Mouse (Mus musculus) intestine, postnatal 0 days (tissue): Measurements from ENCODE around the gene Aim2. TPM values are rescaled to one million over a fixed set of nuclear protein-coding genes. Genes with fewer than 3 reads are reported as not detected.

ENCODE experiments used
- ATAC-seq: fragments of 200-750 bp; cut with Nextera tagmentation; 2 replicates; pipeline ENCODE4 v1.8.0; 2017; ENCODE audit warnings: mild to moderate bottlenecking, moderate TSS enrichment, moderate library complexity
- H3K27ac ChIP-seq: fragments of 300-500 bp; sonication (generic); 2 replicates; pipeline ENCODE4 v1.5.1; 2014; ENCODE audit warnings: mild to moderate bottlenecking, low read depth, low read length, moderate library complexity
- H3K27me3 ChIP-seq: fragments of 300-500 bp; sonication (generic); replicated peaks from 2 replicates; pipeline ENCODE4 v1.6.1; 2014; ENCODE audit warnings: low read length, mixed read lengths; ENCODE audit not compliant: control insufficient read depth, insufficient read depth
- H3K36me3 ChIP-seq: fragments of 300-500 bp; sonication (generic); 2 replicates; pipeline ENCODE4 v1.6.1; 2014; ENCODE audit warnings: mild to moderate bottlenecking, moderate library complexity; ENCODE audit not compliant: control insufficient read depth, insufficient read depth
- H3K4me1 ChIP-seq: fragments of 300-500 bp; sonication (generic); replicated peaks from 2 replicates; pipeline ENCODE4 v1.6.1; 2014; ENCODE audit warnings: antibody characterized with exemption, low read length, mixed read lengths; ENCODE audit not compliant: control insufficient read depth, insufficient read depth
- H3K4me2 ChIP-seq: fragments of 300-500 bp; sonication (generic); replicated peaks from 2 replicates; pipeline ENCODE4 v1.6.1; 2014; ENCODE audit warnings: low read depth, mild to moderate bottlenecking, moderate library complexity
- H3K4me3 ChIP-seq: fragments of 300-500 bp; sonication (generic); 2 replicates; pipeline ENCODE4 v1.5.1; 2014; ENCODE audit warnings: low read depth, low read length
- H3K9ac ChIP-seq: fragments of 300-500 bp; sonication (generic); 2 replicates; pipeline ENCODE4 v1.6.1; 2014; ENCODE audit warnings: mild to moderate bottlenecking, low read depth, low read length
- H3K9me3 ChIP-seq: fragments of 300-500 bp; sonication (generic); 2 replicates; pipeline ENCODE4 v1.6.1; 2016; ENCODE audit warnings: mixed run types; ENCODE audit not compliant: control insufficient read depth
- CTCF ChIP-seq: sonication (generic); IDR thresholded peaks from 2 replicates; pipeline ENCODE4 v1.5.1; 2016; ENCODE audit warnings: low read depth, mild to moderate bottlenecking, control low read depth, antibody characterized with exemption, moderate library complexity
- WGBS: fragments of 180-500 bp; shearing (Covaris S2); extraction: QIAGEN DNeasy Blood & Tissue Kit; methylation state at CpG from one replicate; pipeline ENCODE4 v1.1.7; 2014; 5-methylcytosine and 5-hydroxymethylcytosine counted together
- polyA plus RNA-seq: library from polyadenylated mRNA; unstranded; fragments of >200 nt; fragmentation: Nextera tagmentation; extraction: Ambion mirVana; gene quantifications from 2 replicates; pipeline ENCODE4 v1.2.1, GENCODE M21; 2015

Gene Aim2
- polyA plus RNA-seq, 1 experiment from 2014 or later, result 3.1 TPM

DNA sequence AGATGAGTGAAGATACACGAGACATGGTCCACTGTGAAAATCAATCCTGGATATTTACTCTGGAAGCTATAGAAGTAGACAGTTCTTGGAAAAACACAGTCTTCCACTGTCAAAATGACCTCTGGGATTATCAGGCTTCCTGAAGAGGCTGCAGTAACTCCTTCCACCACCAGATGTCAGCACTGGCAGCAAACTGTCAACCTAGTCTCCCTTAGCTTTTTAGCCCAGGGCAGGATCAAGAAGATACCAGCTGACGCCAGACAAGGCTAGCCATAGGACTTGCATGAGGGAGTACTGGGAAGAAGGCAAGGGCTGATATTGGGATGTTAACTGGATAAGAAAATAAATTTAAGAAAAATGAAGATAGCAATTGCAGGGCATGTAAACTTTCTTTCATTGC lies 11.1 kb upstream of the Aim2 start:
- ATAC-seq, result no peak
- H3K9me3 ChIP-seq, result no peaks in the 10 kb centered on the region
- H3K27me3 ChIP-seq, result no peaks in the 10 kb centered on the region
- no peak overlapping the region for H3K4me3 ChIP-seq
- no peak overlapping the region for H3K9ac ChIP-seq
- TF ChIP-seq CTCF, result peak; percentile 91
- 7% methylated on average over 2 of the region's 2 CpGs for WGBS
- no peaks in the 10 kb centered on the region for H3K4me1 ChIP-seq
- no peak overlapping the region for H3K27ac ChIP-seq
- no peak overlapping the region for H3K4me2 ChIP-seq
- no peaks in the 10 kb centered on the region for H3K36me3 ChIP-seq

DNA sequence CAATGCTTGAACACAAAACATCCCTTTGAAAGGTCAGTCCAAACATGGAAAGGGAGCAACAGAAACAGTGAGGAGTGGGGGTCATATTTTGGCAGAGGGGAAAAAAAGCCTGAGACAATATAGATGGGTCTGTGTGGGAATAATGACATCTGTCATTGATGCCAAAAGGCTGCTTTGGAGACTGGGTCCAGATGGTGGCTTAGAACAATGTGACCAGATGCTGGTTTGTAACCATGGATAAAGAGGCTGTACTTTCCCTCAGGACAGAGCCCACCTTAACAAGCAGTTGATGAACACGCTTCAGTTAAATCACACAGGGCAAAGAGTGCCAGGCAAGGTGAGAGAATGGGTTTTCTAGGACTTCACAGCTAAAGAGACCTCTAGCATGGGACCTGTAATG lies 8.3 kb upstream of the Aim2 start:
- Histone ChIP-seq H3K27me3 (no peaks in the 10 kb centered on the region), H3K9ac (no peak overlapping the region), H3K36me3 (no peaks in the 10 kb centered on the region), H3K27ac (no peak overlapping the region), H3K4me2 (no peak overlapping the region), H3K4me3 (no peak overlapping the region), H3K9me3 (no peaks in the 10 kb centered on the region), H3K4me1 (no peaks in the 10 kb centered on the region)
- no peak for TF ChIP-seq CTCF
- no peak for ATAC-seq
- 79% methylated on average over 1 of the region's 1 CpGs for WGBS

GRCm38 (mm10) chr1:173343934-173344333 lies 6.7 kb upstream of the Aim2 start:
- no peak for ATAC-seq
- H3K4me3 ChIP-seq, result no peak overlapping the region
- no peak for TF ChIP-seq CTCF
- H3K27me3 ChIP-seq, result no peaks in the 10 kb centered on the region
- no peaks in the 10 kb centered on the region for H3K9me3 ChIP-seq
- no peak overlapping the region for H3K9ac ChIP-seq
- H3K36me3 ChIP-seq, result no peaks in the 10 kb centered on the region
- H3K4me1 ChIP-seq, result no peaks in the 10 kb centered on the region
- WGBS, result 63% methylated on average over 3 of the region's 3 CpGs
- H3K4me2 ChIP-seq, result no peak overlapping the region
- no peak overlapping the region for H3K27ac ChIP-seq

- no peak for TF ChIP-seq CTCF
- H3K4me3 ChIP-seq, result no peak overlapping the region
- H3K9ac ChIP-seq, result no peak overlapping the region
- no peak for ATAC-seq
- no peak overlapping the region for H3K27ac ChIP-seq
- no peaks in the 10 kb centered on the region for H3K4me1 ChIP-seq
- H3K36me3 ChIP-seq, result no peaks in the 10 kb centered on the region
- H3K9me3 ChIP-seq, result no peaks in the 10 kb centered on the region
- WGBS, result 87% methylated on average over 4 of the region's 4 CpGs
- no peak overlapping the region for H3K4me2 ChIP-seq
- no peaks in the 10 kb centered on the region for H3K27me3 ChIP-seq
These were observed 5.6 kb upstream of the Aim2 start for GRCm38 (mm10) chr1:173345112-173345511.

DNA sequence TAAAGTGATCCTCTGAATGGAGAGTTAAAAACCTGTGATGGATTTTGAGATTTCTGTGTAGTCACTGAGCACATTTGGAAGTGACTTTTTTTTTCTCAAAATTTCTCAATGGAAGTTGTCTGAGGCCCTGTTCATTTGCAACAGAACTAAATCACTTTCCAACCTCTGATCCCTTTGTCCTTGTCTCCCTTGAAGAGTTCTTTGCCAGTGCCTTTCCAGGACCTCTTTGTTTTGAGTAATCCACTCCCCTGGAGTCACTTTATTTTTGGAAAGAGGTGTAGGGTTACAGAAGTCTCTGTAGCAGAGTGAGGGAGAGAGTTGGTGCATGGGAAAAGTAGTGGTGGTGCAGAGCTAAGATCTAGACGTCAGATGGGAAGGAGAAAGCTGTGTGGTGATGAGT lies 2.2 kb upstream of the Aim2 start:
- 45% methylated on average over 1 of the region's 1 CpGs for WGBS

GRCm38 (mm10) chr1:173349192-173349591 lies 1.5 kb upstream of the Aim2 start:
- H3K27ac ChIP-seq, result no peak overlapping the region
- no peak overlapping the region for H3K9ac ChIP-seq
- no peaks in the 10 kb centered on the region for H3K9me3 ChIP-seq
- H3K27me3 ChIP-seq, result no peaks in the 10 kb centered on the region
- no peak for TF ChIP-seq CTCF
- no peak for ATAC-seq
- H3K4me2 ChIP-seq, result no peak overlapping the region
- WGBS, result 71% methylated on average over 5 of the region's 5 CpGs
- no peaks in the 10 kb centered on the region for H3K36me3 ChIP-seq
- no peaks in the 10 kb centered on the region for H3K4me1 ChIP-seq
- no peak overlapping the region for H3K4me3 ChIP-seq

More for the DNA sequence above, 2.2 kb upstream of the Aim2 start:
- TF ChIP-seq CTCF, result no peak
- H3K9me3 ChIP-seq, result no peaks in the 10 kb centered on the region
- no peak overlapping the region for H3K27ac ChIP-seq
- H3K4me1 ChIP-seq, result no peaks in the 10 kb centered on the region
- ATAC-seq, result no peak
- no peak overlapping the region for H3K9ac ChIP-seq
- H3K4me2 ChIP-seq, result no peak overlapping the region
- H3K36me3 ChIP-seq, result no peaks in the 10 kb centered on the region
- no peaks in the 10 kb centered on the region for H3K27me3 ChIP-seq
- H3K4me3 ChIP-seq, result no peak overlapping the region

- Histone ChIP-seq H3K36me3 (no peaks in the 10 kb centered on the region), H3K4me2 (peak overlapping the region; percentile 17), H3K9ac (no peak overlapping the region), H3K4me3 (no peak overlapping the region), H3K4me1 (no peaks in the 10 kb centered on the region), H3K9me3 (no peaks in the 10 kb centered on the region), H3K27me3 (no peaks in the 10 kb centered on the region), H3K27ac (no peak overlapping the region)
- no peak for TF ChIP-seq CTCF
- no peak for ATAC-seq
- WGBS, result under 1% methylated on average over 6 of the region's 6 CpGs
These were observed 733 bp upstream of the Aim2 start for GRCm38 (mm10) chr1:173349946-173350345.
